17 mouse cellular contexts compared by ENCODE assay signal in the genomic region with DNA sequence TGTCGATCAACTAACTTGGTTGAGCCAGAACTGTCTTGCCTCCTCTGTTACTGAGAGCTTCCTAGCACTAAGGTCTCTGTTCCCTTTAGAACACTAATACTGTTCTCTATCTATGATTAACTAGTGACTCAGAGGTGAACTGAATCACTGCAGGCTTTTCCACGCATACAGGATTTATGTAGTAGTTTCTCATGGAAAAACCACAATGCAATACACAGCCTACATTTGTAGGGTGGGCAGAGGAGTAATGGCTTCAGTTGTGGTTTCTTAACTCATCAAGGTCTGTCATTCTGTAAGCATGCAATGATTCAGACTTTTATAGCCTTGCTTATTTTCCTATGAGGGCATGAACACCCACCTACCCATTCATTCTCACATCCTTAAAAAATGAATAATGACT.
"Had no signal": no experiment of that assay in that cellular context is flagged by ENCODE, and none has a peak within 500 bp of the region (broad histone marks: within the 10 kb centered on the region; RNA-seq: fewer than 3 reads in every experiment).

No protein-coding gene starts in this region.

- H3K4me3 ChIP-seq: lung, embryonic 15.5 days; midbrain, embryonic 10.5 days; midbrain, embryonic 12.5 days; neural tube, embryonic 12.5 days had no signal

- DNase-seq: liver, postnatal 0 days; lung, adult 2 months; lung, postnatal 14 days; lung, postnatal 36 days; midbrain, embryonic 14.5 days; right cerebral cortex, postnatal 25 days; right cerebral cortex, postnatal 4 days; spleen, adult 18-20 months; thymus, adult 18-20 months; thymus, postnatal 14 days; thymus, postnatal 36 days had no signal

- ATAC-seq: liver, postnatal 0 days; lung, postnatal 0 days; midbrain, embryonic 16.5 days had no signal

- H3K36me3 ChIP-seq: lung, embryonic 15.5 days; midbrain, embryonic 10.5 days; midbrain, embryonic 12.5 days; neural tube, embryonic 12.5 days had no signal

- H3K27me3 ChIP-seq: lung, embryonic 15.5 days; midbrain, embryonic 12.5 days; neural tube, embryonic 12.5 days had no signal
